Mouse (Mus musculus) myocyte (in vitro differentiated cells): ENCODE data around the gene 4921511C20Rik.

ENCODE experiments used
- CEBPB ChIP-seq: IDR thresholded peaks from 2 replicates; pipeline ENCODE4 v1.6.1; 2011; ENCODE audit warnings: mild to moderate bottlenecking, moderate library complexity; ENCODE audit not compliant: poor library complexity, insufficient read depth, severe bottlenecking
- MAX ChIP-seq: IDR thresholded peaks from one replicate; pipeline ENCODE4 v1.6.1; 2011; ENCODE audit warnings: low read depth, mild to moderate bottlenecking, control low read depth
- MYOG ChIP-seq, 3 experiments: IDR thresholded peaks; one replicate each; pipeline ENCODE4 v1.6.1; 2011; ENCODE audit warnings: control low read depth in 2 of 3, low read depth in 2 of 3, mild to moderate bottlenecking in 2 of 3; ENCODE audit not compliant: insufficient read length in 2 of 3, control insufficient read depth in 1 of 3, insufficient read depth in 1 of 3
- POLR2A ChIP-seq: IDR thresholded peaks from one replicate; pipeline ENCODE4 v1.6.1; 2011; ENCODE audit warnings: low read depth, mild to moderate bottlenecking, control low read depth, moderate library complexity; ENCODE audit not compliant: insufficient read length
- REST ChIP-seq: IDR thresholded peaks from one replicate; pipeline ENCODE4 v1.6.1; 2011; ENCODE audit warnings: mild to moderate bottlenecking, control low read depth, moderate library complexity; ENCODE audit not compliant: insufficient read depth, insufficient read length
- USF1 ChIP-seq: IDR thresholded peaks from one replicate; pipeline ENCODE4 v1.6.1; 2011; ENCODE audit warnings: low read depth, mild to moderate bottlenecking, control low read depth, moderate library complexity

- no peak for TF ChIP-seq USF1
- no peak for TF ChIP-seq POLR2A
- TF ChIP-seq CEBPB: no peak
- no peak for TF ChIP-seq REST
- no peak for TF ChIP-seq MYOG (IDR thresholded peaks at IDR 0.05; ENCODE audit: control insufficient read depth in 1 of 3, insufficient read depth in 1 of 3, insufficient read length in 2 of 3, low read depth in 2 of 3)
- no peak for TF ChIP-seq MAX
Measured at GRCm38 (mm10) chrX:127393993-127394392, at the start of gene 4921511C20Rik.
